Mouse (Mus musculus): ENCODE data around the gene Kcna2.
A peak's percentile ranks its signal among the peaks of the same experiment; 100 is the strongest.

DNA sequence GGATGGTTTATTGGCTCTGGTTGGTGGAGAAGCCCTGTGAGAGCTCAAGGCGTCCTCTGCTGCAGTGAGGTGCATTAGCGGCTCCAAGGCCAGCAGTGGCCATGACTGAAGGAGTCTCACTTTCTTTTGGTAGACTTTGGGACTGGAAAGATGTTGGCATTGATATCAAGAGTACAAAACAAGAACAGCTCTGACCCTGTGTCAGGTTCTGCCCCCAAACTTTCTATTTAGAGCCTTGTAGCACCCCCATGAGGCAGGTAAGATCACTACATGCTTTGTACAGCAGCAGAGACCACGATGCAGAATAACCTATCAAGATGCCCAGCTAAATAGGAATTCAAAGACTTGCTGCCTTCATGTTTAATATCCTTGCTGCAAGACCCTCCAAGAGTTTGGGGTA lies 58.5 kb downstream of the Kcna2 start:
- TF ChIP-seq CTCF (conservative IDR thresholded peaks at IDR 0.05; ENCODE audit: low read length), result peak; percentile 35
- TF ChIP-seq NANOG (IDR thresholded peaks at IDR 0.05; ENCODE audit: borderline replicate concordance, low read length), result no peak
- TF ChIP-seq POU5F1 (IDR thresholded peaks at IDR 0.05; ENCODE audit: borderline replicate concordance, low read length), result no peak

Measured in E14TG2a.4 (cell line).